ENCODE assay signal across 8 mouse cellular contexts in genomic region chr5:92277437-92278394, GRCm38 (mm10). TPM values are rescaled to one million over a fixed set of nuclear protein-coding genes. Genes with fewer than 3 reads are reported as not detected.
A peak's percentile ranks its signal among the peaks of the same experiment; 100 is the strongest.
DNase-seq lines count a peak whose midpoint lies in the region; ATAC-seq and TF ChIP-seq lines count a peak whose summit lies in the region.

TSS of gene Naaa (minus strand) at chr5:92278170.

- peak within 1 kb of the TSS; percentile 68 for H3K9ac ChIP-seq in forebrain, embryonic 16.5 days (replicated peaks; ENCODE audit: low read depth, low read length)
- H3K9ac ChIP-seq in lung, embryonic 14.5 days = peak within 1 kb of the TSS; percentile 57

- no peak for TF ChIP-seq POLR2A in olfactory bulb, adult 2 months (IDR thresholded peaks at IDR 0.05; ENCODE audit: insufficient read depth, low read depth, low read length)
- no peak for TF ChIP-seq POLR2A in thymus, adult 2 months (IDR thresholded peaks at IDR 0.05; ENCODE audit: control insufficient read depth, extremely low read depth, insufficient read depth, low read length, poor library complexity)

- H3K27me3 ChIP-seq in G1E (ENCODE audit: insufficient read depth, low read length) = no peaks in the 10 kb centered on the region
- no peaks in the 10 kb centered on the region for H3K27me3 ChIP-seq in forebrain, embryonic 16.5 days (replicated peaks; ENCODE audit: control insufficient read depth, insufficient read depth, low read length)
- no peaks in the 10 kb centered on the region for H3K27me3 ChIP-seq in lung, embryonic 14.5 days (ENCODE audit: insufficient read depth, low read length)
- H3K27me3 ChIP-seq in thymus, adult 2 months (ENCODE audit: control insufficient read depth, insufficient read depth, low read length) = no peaks in the 10 kb centered on the region

- H3K4me1 ChIP-seq in G1E (ENCODE audit: insufficient read depth, low read depth, low read length) = peaks cover 49% of the 10 kb centered on the region
- peaks cover 3% of the 10 kb centered on the region for H3K4me1 ChIP-seq in forebrain, embryonic 16.5 days (replicated peaks; ENCODE audit: control insufficient read depth, insufficient read depth, low read length)
- H3K4me1 ChIP-seq in lung, embryonic 14.5 days (ENCODE audit: insufficient read depth) = no peaks in the 10 kb centered on the region
- peaks cover 8% of the 10 kb centered on the region; the same call in 1 of the 2 replicates for H3K4me1 ChIP-seq in olfactory bulb, adult 2 months (ENCODE audit: control insufficient read depth, insufficient read depth, low read length)
- 0 out of 2 replicates have a peak, but pooled peaks cover 2% of the 10 kb centered on the region for H3K4me1 ChIP-seq in thymus, adult 2 months (replicated peaks; ENCODE audit: control insufficient read depth, insufficient read depth, low read length)

- peak; percentile 81 for DNase-seq in G1E (ENCODE audit: low spot score)
- peak; percentile 88 to 91 for DNase-seq in cerebellum, adult 18-20 months
- peak; percentile 85 to 92 for DNase-seq in heart, postnatal 36 days
- DNase-seq in layer of hippocampus, adult 2 months (ENCODE audit: low spot score in 2 of 2) = peak; percentile 77 to 81
- DNase-seq in lung, embryonic 14.5 days = peak; percentile 88
- DNase-seq in thymus, adult 2 months = peak; percentile 82

- peaks cover 37% of the 10 kb centered on the region for H3K36me3 ChIP-seq in G1E (replicated peaks)
- H3K36me3 ChIP-seq in forebrain, embryonic 16.5 days (ENCODE audit: control insufficient read depth, insufficient read depth) = no peaks in the 10 kb centered on the region
- no peaks in the 10 kb centered on the region for H3K36me3 ChIP-seq in lung, embryonic 14.5 days (ENCODE audit: insufficient read depth)
- no peaks in the 10 kb centered on the region for H3K36me3 ChIP-seq in thymus, adult 2 months (ENCODE audit: control insufficient read depth, insufficient read depth, low read length)

- no peak within 1 kb of the TSS for H3K27ac ChIP-seq in forebrain, embryonic 16.5 days (ENCODE audit: low read length)
- peak within 1 kb of the TSS; percentile 84 for H3K27ac ChIP-seq in layer of hippocampus, adult 2 months
- no peak within 1 kb of the TSS for H3K27ac ChIP-seq in lung, embryonic 14.5 days (ENCODE audit: low read depth)
- peak within 1 kb of the TSS; percentile 16; the same call in 1 of the 2 replicates for H3K27ac ChIP-seq in olfactory bulb, adult 2 months (ENCODE audit: insufficient read depth, low read depth, low read length)
- H3K27ac ChIP-seq in thymus, adult 2 months (ENCODE audit: control insufficient read depth, insufficient read depth, low read length) = no peak within 1 kb of the TSS

- no peaks in the 10 kb centered on the region for H3K9me3 ChIP-seq in G1E (replicated peaks)
- H3K9me3 ChIP-seq in forebrain, embryonic 16.5 days (ENCODE audit: control insufficient read depth, low read length) = no peaks in the 10 kb centered on the region
- H3K9me3 ChIP-seq in lung, embryonic 14.5 days (ENCODE audit: low read depth, low read length) = 0 out of 2 replicates have a peak, but pooled peaks cover 2% of the 10 kb centered on the region

- peak; percentile 89 for ATAC-seq in G1E (ENCODE audit: extremely low read depth, insufficient number of reproducible peaks, low FRiP score, poor library complexity, severe bottlenecking)
- peak; percentile 92 for ATAC-seq in forebrain, embryonic 16.5 days
- peak; percentile 95 for ATAC-seq in lung, embryonic 14.5 days (ENCODE audit: insufficient read depth)

- peak within 1 kb of the TSS; percentile 88 for H3K4me3 ChIP-seq in G1E (ENCODE audit: low read depth, low read length)
- peak within 1 kb of the TSS; percentile 66 for H3K4me3 ChIP-seq in forebrain, embryonic 16.5 days (replicated peaks; ENCODE audit: low read length)
- H3K4me3 ChIP-seq in layer of hippocampus, adult 2 months = peak within 1 kb of the TSS; percentile 81
- peak within 1 kb of the TSS; percentile 60 for H3K4me3 ChIP-seq in lung, embryonic 14.5 days (ENCODE audit: low read depth, low read length)
- H3K4me3 ChIP-seq in olfactory bulb, adult 2 months (ENCODE audit: insufficient read depth, low read depth, low read length) = peak within 1 kb of the TSS; percentile 95
- H3K4me3 ChIP-seq in thymus, adult 2 months (ENCODE audit: control insufficient read depth, insufficient read depth, low read length) = peak within 1 kb of the TSS; percentile 60

- intact Hi-C loops in heart, postnatal 36 days (cut with DNase I) = loop anchor here (2.0 kb wide), 1 partner anchor 31 kb away; no protein-coding TSS in a partner anchor

- peak within 1 kb of the TSS; percentile 93 for H3K4me2 ChIP-seq in forebrain, embryonic 16.5 days (ENCODE audit: low read length)
- H3K4me2 ChIP-seq in lung, embryonic 14.5 days = peak within 1 kb of the TSS; percentile 79

- no peak for TF ChIP-seq CTCF in G1E (IDR thresholded peaks at IDR 0.05; ENCODE audit: low read depth, low read length)
- peak; percentile 67 for TF ChIP-seq CTCF in layer of hippocampus, adult 2 months (conservative IDR thresholded peaks at IDR 0.05)
- peak; percentile 44 for TF ChIP-seq CTCF in lung, embryonic 14.5 days (IDR thresholded peaks at IDR 0.05; ENCODE audit: low read depth)
- TF ChIP-seq CTCF in olfactory bulb, adult 2 months (IDR thresholded peaks at IDR 0.05; ENCODE audit: insufficient read depth, low read depth, low read length) = no peak
- TF ChIP-seq CTCF in thymus, adult 2 months (IDR thresholded peaks at IDR 0.05; ENCODE audit: borderline replicate concordance, control insufficient read depth, extremely low read depth, insufficient read depth, low read length, poor library complexity) = no peak; the same call in 1 of the 2 replicates

- WGBS in forebrain, embryonic 16.5 days = 3% methylated on average over 54 of the region's 54 CpGs
- 3% methylated on average over 54 of the region's 54 CpGs for WGBS in lung, embryonic 14.5 days
- 4% methylated on average over 54 of the region's 54 CpGs for WGBS in olfactory bulb, adult 2 months
- WGBS in thymus, adult 2 months = 3% methylated on average over 54 of the region's 54 CpGs

RNA-seq across cellular contexts. Expression of gene Naaa, which starts in this region (rescaled TPM):
- total RNA-seq in G1E (2014; fragmentation: Nextera tagmentation) (13.1 and 22.4 TPM in 2 replicates), G1E (2017) (15.1 and 17.5 TPM in 2 replicates)
- 6.9 and 7.8 TPM in 2 replicates for polyA plus RNA-seq in G1E (2012)
- polyA plus RNA-seq in forebrain, embryonic 16.5 days (2015; fragmentation: Nextera tagmentation; extraction: Ambion mirVana) = 8.7 and 10.8 TPM in 2 replicates
- total RNA-seq in heart, postnatal 36 days (2021) = 10 to 100 TPM; 12.2 to 13.3 TPM
- 10 to 100 TPM; 50.1 to 51.0 TPM for total RNA-seq in layer of hippocampus, adult 2 months (2021)
- 7.3 and 8.3 TPM in 2 replicates for polyA plus RNA-seq in lung, embryonic 14.5 days (2014; fragmentation: Nextera tagmentation; extraction: Ambion mirVana)
- polyA plus RNA-seq in olfactory bulb, adult 2 months (2012; ENCODE audit: insufficient read depth, insufficient read length, low replicate concordance, missing spikeins) = not detected in 2 replicates
- polyA plus RNA-seq in thymus, adult 2 months (2012; rRNA removed) = 36.0 and 50.7 TPM in 2 replicates

Comparison
In these comparisons a context has a peak if more than half of its experiments do, and no peak if none do; other contexts are left out.
1. CTCF ChIP-seq: peak in layer of hippocampus, adult 2 months (single experiment) and lung, embryonic 14.5 days (single experiment); none in G1E (single experiment), olfactory bulb, adult 2 months (single experiment) and thymus, adult 2 months (single experiment).
2. H3K27ac ChIP-seq: peak in layer of hippocampus, adult 2 months (single experiment) and olfactory bulb, adult 2 months (single experiment); none in forebrain, embryonic 16.5 days (single experiment), lung, embryonic 14.5 days (single experiment) and thymus, adult 2 months (single experiment).
3. Peak in every context shown above with its lines, with median percentiles within 50 percentile points of each other: ATAC-seq, DNase-seq and H3K4me3 ChIP-seq.